Mouse (Mus musculus) MEL (cell line): ENCODE results near the gene Pnma3. TPM values are rescaled to one million over a fixed set of nuclear protein-coding genes. Genes with fewer than 3 reads are reported as not detected.

ENCODE experiments used
- DNase-seq: peaks from one replicate; pipeline ENCODE4 v3.0.0; 2011; ENCODE audit warnings: low read depth, low spot score
- H3K27ac ChIP-seq: 2 replicates; pipeline ENCODE4 v1.5.1; 2012; ENCODE audit warnings: low read depth, mild to moderate bottlenecking, control low read depth, low read length, moderate library complexity; ENCODE audit not compliant: control insufficient read depth
- H3K27me3 ChIP-seq, 2 experiments: fragments of 150-350 bp in 1 of 2; sonication (generic) in 1 of 2; 2 replicates each; pipeline ENCODE4 v1.6.1; 2012; ENCODE audit warnings: low read length in 2 of 2, mild to moderate bottlenecking in 2 of 2, improper control_type of control experiment in 1 of 2, moderate library complexity in 1 of 2; ENCODE audit not compliant: insufficient read depth in 2 of 2, control insufficient read depth in 1 of 2
- H3K36me3 ChIP-seq, 2 experiments: 2 replicates each; pipeline ENCODE4 v1.6.1; 2012 to 2014; ENCODE audit warnings: low read length in 2 of 2, improper control_type of control experiment in 1 of 2, inconsistent platforms in 1 of 2, mild to moderate bottlenecking in 1 of 2; ENCODE audit not compliant: insufficient read depth in 2 of 2, control insufficient read depth in 1 of 2
- H3K4me1 ChIP-seq, 2 experiments: fragments of 150-350 bp in 1 of 2; sonication (generic) in 1 of 2; 2 replicates each; pipeline ENCODE4 v1.6.1; 2012; ENCODE audit warnings: low read length in 2 of 2, improper control_type of control experiment in 1 of 2, mild to moderate bottlenecking in 1 of 2; ENCODE audit not compliant: insufficient read depth in 2 of 2, control insufficient read depth in 1 of 2
- H3K4me3 ChIP-seq, 2 experiments: fragments of 150-350 bp in 1 of 2; sonication (generic) in 1 of 2; 2 replicates each; pipeline ENCODE4 v1.5.1; 2012; ENCODE audit warnings: low read depth in 2 of 2, low read length in 2 of 2, mild to moderate bottlenecking in 2 of 2, moderate library complexity in 2 of 2, control low read depth in 1 of 2, improper control_type of control experiment in 1 of 2; ENCODE audit not compliant: control insufficient read depth in 1 of 2, insufficient read depth in 1 of 2
- H3K79me2 ChIP-seq: 2 replicates; pipeline ENCODE4 v1.6.1; 2012; ENCODE audit warnings: mild to moderate bottlenecking, low read length, moderate library complexity; ENCODE audit not compliant: control insufficient read depth, poor library complexity, insufficient read depth
- H3K9ac ChIP-seq: 2 replicates; pipeline ENCODE4 v1.6.1; 2012; ENCODE audit warnings: low read depth, mild to moderate bottlenecking, control low read depth, low read length, moderate library complexity; ENCODE audit not compliant: control insufficient read depth, poor library complexity, severe bottlenecking
- H3K9me3 ChIP-seq: fragments of 150-350 bp; sonication (generic); replicated peaks from 2 replicates; pipeline ENCODE4 v1.6.1; 2012; ENCODE audit warnings: mild to moderate bottlenecking, low read length, improper control_type of control experiment, moderate library complexity; ENCODE audit not compliant: insufficient read depth
- BHLHE40 ChIP-seq: IDR thresholded peaks from 2 replicates; pipeline ENCODE4 v1.6.1; 2012; ENCODE audit warnings: low read depth, mild to moderate bottlenecking, inconsistent platforms, low read length, improper control_type of control experiment, borderline replicate concordance
- CHD2 ChIP-seq: IDR thresholded peaks from 2 replicates; pipeline ENCODE4 v1.6.1; 2011; ENCODE audit warnings: low read length, improper control_type of control experiment
- CTCF ChIP-seq, 3 experiments: IDR thresholded peaks in 2 of 3; conservative IDR thresholded peaks in 1 of 3; 2 replicates each; pipeline ENCODE4 v1.5.1; 2011 to 2012; ENCODE audit warnings: low read length in 3 of 3, low read depth in 2 of 3, mild to moderate bottlenecking in 2 of 3, improper control_type of control experiment in 1 of 3, inconsistent platforms in 1 of 3, mixed read lengths in 1 of 3, moderate library complexity in 1 of 3; ENCODE audit not compliant: control insufficient read depth in 1 of 3, insufficient read depth in 1 of 3, poor library complexity in 1 of 3, severe bottlenecking in 1 of 3
- ELF1 ChIP-seq: IDR thresholded peaks from 2 replicates; pipeline ENCODE4 v1.6.1; 2014; ENCODE audit warnings: low read depth, mild to moderate bottlenecking, inconsistent platforms, low read length, improper control_type of control experiment, moderate library complexity
- EP300 ChIP-seq, 2 experiments: IDR thresholded peaks; 2 replicates each; pipeline ENCODE4 v1.6.1; 2011; ENCODE audit warnings: improper control_type of control experiment in 2 of 2, low read length in 2 of 2, low read depth in 1 of 2, mild to moderate bottlenecking in 1 of 2
- HCFC1 ChIP-seq: IDR thresholded peaks from 2 replicates; pipeline ENCODE4 v1.6.1; 2012; ENCODE audit warnings: low read depth, mild to moderate bottlenecking, inconsistent platforms, low read length, improper control_type of control experiment, moderate library complexity
- JUND ChIP-seq: IDR thresholded peaks from 2 replicates; pipeline ENCODE4 v1.6.1; 2011; ENCODE audit warnings: low read depth, mild to moderate bottlenecking, improper control_type of control experiment, low read length
- MAFK ChIP-seq: IDR thresholded peaks from 2 replicates; pipeline ENCODE4 v1.6.1; 2011; ENCODE audit warnings: low read depth, mild to moderate bottlenecking, low read length, improper control_type of control experiment, borderline replicate concordance
- MAX ChIP-seq: IDR thresholded peaks from 2 replicates; pipeline ENCODE4 v1.6.1; 2011; ENCODE audit warnings: low read length, improper control_type of control experiment
- MXI1 ChIP-seq: IDR thresholded peaks from 2 replicates; pipeline ENCODE4 v1.6.1; 2011; ENCODE audit warnings: mild to moderate bottlenecking, low read depth, low read length, improper control_type of control experiment
- MYC ChIP-seq: IDR thresholded peaks from 2 replicates; pipeline ENCODE4 v1.6.1; 2011; ENCODE audit warnings: low read depth, mild to moderate bottlenecking, low read length, improper control_type of control experiment, moderate library complexity
- NELFE ChIP-seq: IDR thresholded peaks from 2 replicates; pipeline ENCODE4 v1.6.1; 2011; ENCODE audit warnings: low read depth, low read length, improper control_type of control experiment
- NRF1 ChIP-seq: IDR thresholded peaks from 2 replicates; pipeline ENCODE4 v1.6.1; 2014; ENCODE audit warnings: low read depth, mild to moderate bottlenecking, inconsistent platforms, low read length, improper control_type of control experiment, moderate library complexity; ENCODE audit not compliant: poor library complexity, insufficient read depth, severe bottlenecking
- POLR2A ChIP-seq, 2 experiments: IDR thresholded peaks; 2 replicates each; pipeline ENCODE4 v1.6.1; 2011 to 2012; ENCODE audit warnings: low read length in 2 of 2, mild to moderate bottlenecking in 2 of 2, control low read depth in 1 of 2, improper control_type of control experiment in 1 of 2, low read depth in 1 of 2, moderate library complexity in 1 of 2; ENCODE audit not compliant: control insufficient read depth in 1 of 2, insufficient read depth in 1 of 2, poor library complexity in 1 of 2
- POLR2AphosphoS2 ChIP-seq: IDR thresholded peaks from 2 replicates; pipeline ENCODE4 v1.6.1; 2011; ENCODE audit warnings: low read length, improper control_type of control experiment
- RAD21 ChIP-seq: IDR thresholded peaks from 2 replicates; pipeline ENCODE4 v1.6.1; 2011; ENCODE audit warnings: mild to moderate bottlenecking, low read depth, low read length, improper control_type of control experiment
- RCOR1 ChIP-seq: IDR thresholded peaks from 2 replicates; pipeline ENCODE4 v1.6.1; 2012; ENCODE audit warnings: low read depth, mild to moderate bottlenecking, inconsistent platforms, low read length, improper control_type of control experiment
- SIN3A ChIP-seq: IDR thresholded peaks from 2 replicates; pipeline ENCODE4 v1.6.1; 2012; ENCODE audit warnings: low read length, improper control_type of control experiment, inconsistent platforms
- SMC3 ChIP-seq: IDR thresholded peaks from 2 replicates; pipeline ENCODE4 v1.6.1; 2011; ENCODE audit warnings: low read depth, low read length, improper control_type of control experiment
- TBP ChIP-seq: IDR thresholded peaks from 2 replicates; pipeline ENCODE4 v1.8.0; 2011; ENCODE audit warnings: low read depth, low read length, improper control_type of control experiment
- TCF12 ChIP-seq: IDR thresholded peaks from 2 replicates; pipeline ENCODE4 v1.6.1; 2014; ENCODE audit warnings: low read depth, mild to moderate bottlenecking, inconsistent platforms, low read length, improper control_type of control experiment, moderate library complexity
- ZC3H11A ChIP-seq: IDR thresholded peaks from 2 replicates; pipeline ENCODE4 v1.6.1; 2012; ENCODE audit warnings: low read depth, mild to moderate bottlenecking, inconsistent platforms, low read length, improper control_type of control experiment
- ZMIZ1 ChIP-seq: IDR thresholded peaks from 2 replicates; pipeline ENCODE4 v1.6.1; 2012; ENCODE audit warnings: low read depth, mild to moderate bottlenecking, inconsistent platforms, low read length, improper control_type of control experiment, moderate library complexity
- ZNF384 ChIP-seq: IDR thresholded peaks from 2 replicates; pipeline ENCODE4 v1.6.1; 2012; ENCODE audit warnings: low read depth, mild to moderate bottlenecking, inconsistent platforms, low read length, improper control_type of control experiment
- polyA plus RNA-seq, 2 experiments: library from polyadenylated mRNA; stranded (reverse) in 1 of 2; unstranded in 1 of 2; fragments of >175 nt in 1 of 2; fragments of >200 nt in 1 of 2; gene quantifications; 2 replicates each; pipeline versions ENCODE4 v1.2.1 to v1.2.4; 2012; ENCODE audit warnings: low replicate concordance in 2 of 2, low read depth in 1 of 2; ENCODE audit not compliant: insufficient read length in 2 of 2, insufficient read depth in 1 of 2, missing spikeins in 1 of 2
- total RNA-seq: library from RNA; depleted of rRNA; stranded (reverse); fragments of 300-350 nt; gene quantifications from 2 replicates; pipeline ENCODE4 v1.2.3, GENCODE M21; 2012

The Pnma3 gene
- total and polyA plus RNA-seq, 3 experiments = not detected

DNA sequence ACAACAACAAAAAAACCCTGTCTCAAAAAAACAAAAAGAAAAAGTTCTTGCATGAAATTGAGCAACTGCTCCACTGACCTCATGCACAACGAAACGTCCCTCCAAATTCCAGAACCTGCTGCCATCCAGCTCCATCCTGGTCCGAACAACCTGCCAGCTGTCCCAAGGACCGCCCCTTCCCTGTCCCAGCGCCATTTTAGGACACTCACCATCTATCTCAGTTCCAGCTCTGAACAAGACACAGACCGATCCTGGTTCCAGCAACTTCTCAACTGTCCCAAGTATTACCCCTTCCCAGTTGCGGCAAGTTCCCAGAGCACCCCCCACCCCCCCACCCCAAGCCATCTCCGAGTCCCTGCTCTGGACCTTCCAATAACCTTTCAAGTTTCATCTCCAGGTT lies 25.8 kb upstream of the Pnma3 start:
- TF ChIP-seq MXI1 (no peak), JUND (no peak), MYC (no peak), ELF1 (no peak), ZMIZ1 (no peak), MAX (no peak), RCOR1 (no peak), TBP (no peak), MAFK (no peak), POLR2AphosphoS2 (no peak), SIN3A (no peak)
- H3K4me3 ChIP-seq = no peak overlapping the region
- no peaks in the 10 kb centered on the region for H3K36me3 ChIP-seq
- no peaks in the 10 kb centered on the region for H3K4me1 ChIP-seq
- DNase-seq = no peak
- no peak overlapping the region for H3K9ac ChIP-seq
- H3K27ac ChIP-seq = no peak overlapping the region
- no peaks in the 10 kb centered on the region for H3K79me2 ChIP-seq
- no peaks in the 10 kb centered on the region for H3K27me3 ChIP-seq
- no peaks in the 10 kb centered on the region for H3K9me3 ChIP-seq

DNA sequence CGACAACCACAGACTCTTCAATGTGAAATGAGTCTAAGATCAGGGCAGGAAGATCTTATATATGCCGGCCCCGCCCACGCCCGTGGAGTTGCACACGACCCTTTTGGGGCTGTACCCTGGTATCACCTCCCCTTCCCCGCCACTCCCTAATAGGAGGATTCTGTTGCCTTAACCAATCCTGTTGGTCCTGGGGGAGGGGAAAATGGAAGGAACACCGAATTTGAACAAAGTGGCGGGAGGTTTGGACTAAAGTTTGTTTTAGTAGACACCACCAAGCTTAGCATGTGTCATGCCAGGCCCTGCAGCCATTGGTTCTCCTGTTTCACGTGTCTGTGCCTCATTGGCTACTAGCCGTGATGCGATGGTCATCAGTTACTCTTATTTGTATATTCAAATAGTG lies 24.9 kb upstream of the Pnma3 start:
- H3K9ac ChIP-seq = no peak overlapping the region
- no peaks in the 10 kb centered on the region for H3K9me3 ChIP-seq
- no peaks in the 10 kb centered on the region for H3K36me3 ChIP-seq
- TF ChIP-seq ZC3H11A = no peak
- TF ChIP-seq BHLHE40 = no peak
- H3K4me1 ChIP-seq = no peaks in the 10 kb centered on the region
- H3K79me2 ChIP-seq = no peaks in the 10 kb centered on the region
- no peak overlapping the region for H3K4me3 ChIP-seq
- no peak for DNase-seq
- no peak overlapping the region for H3K27ac ChIP-seq
- no peaks in the 10 kb centered on the region for H3K27me3 ChIP-seq

DNA sequence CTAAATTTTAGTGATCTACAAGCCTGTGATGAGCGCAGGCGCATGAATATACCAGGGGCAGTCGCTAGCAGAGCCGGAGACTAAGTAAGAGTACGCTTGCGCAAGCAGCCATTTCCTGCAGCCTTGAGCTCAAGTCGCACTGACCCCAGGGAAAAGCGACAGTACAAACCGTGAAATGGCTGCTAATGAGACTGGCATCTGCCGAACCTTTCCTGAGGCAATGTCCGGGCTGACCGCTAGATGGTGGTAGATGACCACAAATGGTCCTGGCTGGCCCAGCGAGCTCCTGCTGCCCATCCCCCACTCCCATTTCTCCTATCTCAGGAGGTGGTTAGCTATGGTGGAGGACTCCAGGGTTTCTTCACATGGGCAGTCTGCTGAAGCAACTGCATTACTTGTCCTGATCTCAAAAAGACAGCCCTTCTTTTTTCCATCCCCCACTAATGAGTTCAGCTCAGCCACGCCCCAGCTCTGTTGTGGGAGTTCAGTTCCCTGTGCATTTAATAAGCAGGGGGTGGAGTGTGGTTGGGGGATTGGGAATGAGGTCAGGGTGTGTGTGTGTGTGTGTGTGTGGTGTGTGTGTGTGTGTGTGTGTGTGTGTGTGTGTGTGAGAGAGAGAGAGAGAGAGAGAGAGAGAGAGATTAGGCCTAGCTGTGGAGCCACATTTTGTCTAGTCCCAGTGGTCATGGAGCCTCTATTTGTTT lies 10.6 kb upstream of the Pnma3 start:
- Histone ChIP-seq H3K9me3 (no peaks in the 10 kb centered on the region), H3K27ac (peak overlapping the region; percentile 59), H3K36me3 (peaks cover 0 to 9% of the 10 kb centered on the region in 2 experiments; a peak in 2 of 4 replicates), H3K9ac (peak overlapping the region; percentile 44), H3K4me1 (peaks cover 4 to 18% of the 10 kb centered on the region in 2 experiments), H3K79me2 (no peaks in the 10 kb centered on the region), H3K27me3 (no peaks in the 10 kb centered on the region), H3K4me3 (peak overlapping the region; percentile 21 to 28; a peak in 2 of 4 replicates)
- DNase-seq = peak; percentile 90
- TF ChIP-seq MXI1 = no peak
- TF ChIP-seq ELF1 = no peak
- TF ChIP-seq POLR2A (IDR thresholded peaks at IDR 0.05; ENCODE audit: control insufficient read depth in 1 of 2, insufficient read depth in 1 of 2, low read depth in 1 of 2, low read length in 2 of 2, poor library complexity in 1 of 2) = peak in 1 of 2 experiments; percentile 52; a peak in 1 of 4 replicates
- peak; percentile 87 for TF ChIP-seq ZC3H11A
- TF ChIP-seq NRF1 = peak; percentile 82
- peak; percentile 68 for TF ChIP-seq SMC3
- 0 out of 4 replicates have a peak, but pooled peaks of 1 of the 2 experiments have one; percentile 14 for TF ChIP-seq EP300 (IDR thresholded peaks at IDR 0.05; ENCODE audit: low read depth in 1 of 2, low read length in 2 of 2)
- peak; percentile 62; the same call in 1 of the 2 replicates for TF ChIP-seq HCFC1
- no peak for TF ChIP-seq ZNF384
- peak; percentile 74 for TF ChIP-seq CHD2
- TF ChIP-seq NELFE = peak; percentile 40; the same call in 1 of the 2 replicates
- peak; percentile 94 for TF ChIP-seq RAD21
- TF ChIP-seq JUND = no peak
- TF ChIP-seq TBP = 0 out of 2 replicates have a peak, but pooled peaks have one; percentile 28
- TF ChIP-seq TCF12 = 0 out of 2 replicates have a peak, but pooled peaks have one; percentile 13
- no peak for TF ChIP-seq RCOR1
- TF ChIP-seq CTCF (IDR thresholded peaks at IDR 0.05 in 2 of 3, conservative IDR thresholded peaks at IDR 0.05 in 1 of 3; ENCODE audit: control insufficient read depth in 1 of 3, insufficient read depth in 1 of 3, low read depth in 2 of 3, low read length in 3 of 3, poor library complexity in 1 of 3, severe bottlenecking in 1 of 3) = peak; percentile 53 to 88 (median 85)
- TF ChIP-seq POLR2AphosphoS2 = no peak
